Mouse (Mus musculus): ENCODE data around the gene Mrpl53.
A peak's percentile ranks its signal among the peaks of the same experiment; 100 is the strongest.

Gene Mrpl53

GRCm38 (mm10) chr6:83108762-83109668 is at the start of gene Mrpl53:
Gene Mrpl53, plus strand, starts transcription at chr6:83109040.
- DNase-seq (ENCODE audit: extremely low read depth, low read depth): no peak

GRCm38 (mm10) chr6:83065995-83066394 is 42.8 kb upstream of the Mrpl53 start:
- no peak for DNase-seq (ENCODE audit: extremely low read depth, low read depth)

GRCm38 (mm10) chr6:83066441-83066840 is 42.4 kb upstream of the Mrpl53 start:
- no peak for DNase-seq (ENCODE audit: extremely low read depth, low read depth)

DNA sequence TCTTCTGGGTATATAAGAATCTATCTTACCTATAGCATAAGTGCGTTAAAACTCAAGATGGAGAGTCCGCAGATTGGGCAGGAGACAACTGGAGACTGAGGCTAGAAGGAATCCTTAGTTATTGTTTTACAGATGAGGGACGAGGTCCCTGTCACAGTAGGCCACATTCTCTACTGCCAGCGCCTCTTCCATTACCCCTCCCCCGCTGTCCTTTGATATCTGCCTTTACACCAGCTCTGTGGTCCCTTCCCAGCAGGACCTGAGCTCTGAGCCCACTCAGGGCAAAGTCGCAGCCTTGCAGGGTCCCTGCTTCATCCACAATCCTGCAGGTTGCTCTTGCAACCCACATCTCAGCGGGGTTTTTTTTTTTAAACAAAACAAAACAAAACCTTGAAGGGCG is 40.6 kb upstream of the Mrpl53 start:
- no peak for DNase-seq (ENCODE audit: extremely low read depth, low read depth)

DNA sequence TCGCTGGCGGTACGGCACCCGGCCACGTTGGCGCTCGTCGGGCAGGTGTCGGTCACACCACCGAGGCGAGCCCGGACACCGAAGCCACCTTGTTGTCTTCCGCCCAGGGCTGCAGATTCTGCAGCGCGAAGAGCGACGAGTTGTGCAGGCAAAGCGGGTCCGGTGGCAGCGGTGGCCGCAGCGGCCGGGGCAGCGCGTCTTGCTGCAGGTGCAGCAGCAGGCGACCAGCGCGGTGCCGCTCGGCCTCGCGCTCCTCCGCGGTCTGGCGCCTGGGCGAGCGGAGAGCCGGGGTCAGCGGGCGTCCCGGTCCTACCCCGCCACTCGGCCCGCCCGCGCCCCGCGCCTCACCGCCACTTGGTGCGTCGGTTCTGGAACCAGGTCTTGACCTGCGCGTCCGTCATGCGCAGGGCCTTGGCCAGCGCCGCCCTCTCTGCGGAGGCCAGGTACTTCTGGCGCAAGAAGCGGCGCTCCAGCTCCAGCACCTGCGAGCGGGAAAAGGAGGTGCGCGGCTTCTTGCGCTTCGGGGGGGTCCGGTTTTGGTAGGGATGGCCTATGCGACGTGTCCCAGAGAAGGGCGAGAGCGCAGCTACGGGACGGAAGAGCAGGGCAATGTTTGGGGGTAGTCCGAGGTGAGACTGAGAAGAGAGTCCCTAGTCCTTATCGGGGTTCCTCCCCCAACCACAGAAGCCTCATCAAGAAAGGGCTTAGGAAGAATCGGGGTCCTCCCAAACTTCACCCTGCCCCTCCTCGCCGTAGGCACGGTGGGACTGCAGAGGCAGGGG is 39.9 kb upstream of the Mrpl53 start:
- DNase-seq (ENCODE audit: extremely low read depth, low read depth): no peak

- no peak for DNase-seq (ENCODE audit: extremely low read depth, low read depth)
These were observed 39.2 kb upstream of the Mrpl53 start for GRCm38 (mm10) chr6:83069488-83070246.

GRCm38 (mm10) chr6:83070247-83070310 is 38.8 kb upstream of the Mrpl53 start, which contains the start of gene Tlx2:
Gene Tlx2, minus strand, starts transcription at chr6:83070293.
- no peak for DNase-seq (ENCODE audit: extremely low read depth, low read depth)

DNA sequence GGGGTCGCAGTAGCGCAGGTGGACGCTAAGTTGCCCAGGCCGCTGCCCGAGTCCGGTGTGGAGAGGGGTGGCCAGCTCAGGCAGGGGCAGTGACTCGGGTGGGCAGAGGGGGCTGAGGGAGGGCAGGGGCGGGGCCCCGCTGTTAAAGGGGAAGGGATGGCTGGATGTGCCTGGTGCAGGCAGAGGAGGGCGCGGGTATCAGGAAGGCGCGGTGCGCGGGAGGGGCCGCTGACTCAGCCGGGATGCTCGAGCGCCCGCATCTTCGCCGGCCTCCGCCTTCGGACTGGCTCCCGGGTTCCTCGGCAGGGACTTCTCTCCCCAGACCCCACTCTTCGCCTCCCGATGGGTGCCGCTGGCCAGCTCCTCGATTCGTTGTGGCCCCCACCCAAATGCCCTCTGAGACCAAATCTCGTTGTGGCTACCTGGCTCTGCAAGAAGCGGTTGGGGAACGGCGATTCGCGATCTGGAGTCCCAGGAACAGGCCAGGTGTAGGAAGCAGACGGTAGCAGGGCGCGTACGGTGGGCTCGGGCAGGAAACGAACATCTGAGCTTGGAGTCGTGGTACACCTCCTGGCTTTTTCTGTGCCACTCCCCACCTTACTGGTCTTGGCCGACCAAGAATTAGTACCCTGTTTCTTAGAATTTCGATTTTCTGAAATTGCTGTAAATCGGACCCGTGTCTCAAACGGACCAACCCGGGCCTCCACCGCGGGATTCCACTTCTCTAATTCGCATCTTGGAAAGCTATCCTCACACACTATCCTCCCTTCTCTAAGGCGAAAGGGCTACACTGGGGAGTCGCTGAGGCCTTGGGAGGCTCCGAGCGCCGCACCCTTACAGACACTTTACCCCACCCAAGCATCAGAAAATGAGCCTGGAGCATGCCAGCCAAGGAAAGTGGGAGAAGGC is 38.3 kb upstream of the Mrpl53 start:
- no peak for DNase-seq (ENCODE audit: extremely low read depth, low read depth)

GRCm38 (mm10) chr6:83071220-83071619 is 37.6 kb upstream of the Mrpl53 start:
- DNase-seq (ENCODE audit: extremely low read depth, low read depth): no peak

DNA sequence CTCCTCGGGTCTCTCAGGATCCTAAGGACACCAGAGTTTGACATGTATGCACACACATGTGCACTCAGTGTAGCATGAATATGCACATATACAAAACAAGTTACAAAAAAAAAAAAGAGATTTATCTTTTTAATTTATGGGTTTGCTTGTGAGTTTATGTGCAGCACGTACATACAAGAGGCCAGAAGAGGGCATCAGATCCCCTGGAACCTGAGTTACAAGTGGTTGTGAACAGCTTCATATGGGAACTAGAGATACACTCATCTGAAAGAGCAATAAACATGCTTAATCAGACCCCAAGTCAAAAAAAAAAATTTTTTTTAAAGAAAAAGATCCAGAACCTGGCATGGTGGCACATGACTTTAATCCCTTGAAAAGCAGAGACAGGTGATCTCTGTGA is 33.9 kb upstream of the Mrpl53 start:
- no peak for DNase-seq (ENCODE audit: extremely low read depth, low read depth)

- peak; percentile 15 for DNase-seq (ENCODE audit: extremely low read depth, low read depth)
These were observed 31.1 kb upstream of the Mrpl53 start, which contains the start of gene Pcgf1 for GRCm38 (mm10) chr6:83077630-83078323. Gene Pcgf1, plus strand, starts transcription at chr6:83077869.

GRCm38 (mm10) chr6:83078324-83078858 is 30.4 kb upstream of the Mrpl53 start:
- peak; percentile 89 for DNase-seq (ENCODE audit: extremely low read depth, low read depth)

DNA sequence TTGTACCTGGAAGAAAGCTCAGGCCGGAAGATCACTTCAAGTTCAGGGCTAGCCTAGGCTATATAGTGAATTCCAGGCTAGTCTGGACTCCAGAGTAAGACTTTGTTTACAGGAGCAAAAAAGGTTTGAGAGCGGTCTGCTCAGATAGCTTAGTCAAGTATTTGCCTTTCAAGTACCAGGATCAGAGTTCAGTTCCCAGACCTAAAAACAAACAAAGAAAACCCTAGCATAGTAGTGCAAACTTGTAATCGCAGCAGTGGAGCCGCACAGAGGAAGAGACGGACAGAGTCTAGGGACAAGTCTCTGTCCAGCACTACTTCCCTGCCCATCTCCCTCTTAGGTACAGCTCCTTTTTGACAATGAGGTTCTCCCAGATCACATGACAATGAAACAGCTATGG is 28.6 kb upstream of the Mrpl53 start:
- DNase-seq (ENCODE audit: extremely low read depth, low read depth): no peak

DNA sequence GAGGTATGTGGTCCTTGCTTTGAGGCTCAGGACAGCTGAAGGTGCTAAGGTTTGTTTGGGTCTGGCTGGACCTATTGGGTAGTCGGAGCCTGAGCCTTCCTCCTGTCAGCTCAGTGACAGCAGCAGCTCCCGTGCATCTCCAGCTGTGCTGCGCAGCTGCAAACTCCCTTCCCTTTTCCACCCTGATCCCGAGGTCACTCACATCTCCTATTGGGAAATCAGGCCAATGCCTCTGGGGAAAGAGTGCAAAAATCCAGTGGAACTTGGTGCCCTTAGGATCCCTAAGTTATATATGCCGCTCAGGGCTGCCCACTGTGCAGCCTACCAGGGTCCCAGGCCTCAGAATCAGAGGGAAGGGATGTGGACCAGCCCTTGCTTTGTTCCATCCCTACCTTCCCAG is 25.3 kb upstream of the Mrpl53 start:
- DNase-seq (ENCODE audit: extremely low read depth, low read depth): no peak

DNA sequence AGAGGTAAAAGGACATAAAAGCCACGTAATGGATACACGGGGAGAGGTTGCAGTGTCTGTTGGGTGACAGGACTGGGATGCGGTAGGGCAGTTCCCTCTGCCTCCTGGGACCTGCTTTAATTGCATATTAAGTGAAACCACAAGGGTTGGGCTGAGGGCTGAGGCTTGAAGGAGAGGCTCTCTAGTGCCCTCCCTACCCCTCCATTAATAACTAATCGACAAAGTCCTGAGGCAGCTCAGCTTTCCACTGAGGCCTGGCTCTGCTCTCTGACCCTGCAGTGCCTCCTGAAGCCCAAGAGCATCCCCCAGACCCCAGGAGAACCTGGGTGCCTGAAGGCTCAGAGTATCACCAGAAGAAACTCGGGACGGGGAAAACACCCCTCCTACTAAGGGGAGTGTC is 24.4 kb upstream of the Mrpl53 start:
- DNase-seq (ENCODE audit: extremely low read depth, low read depth): no peak

DNA sequence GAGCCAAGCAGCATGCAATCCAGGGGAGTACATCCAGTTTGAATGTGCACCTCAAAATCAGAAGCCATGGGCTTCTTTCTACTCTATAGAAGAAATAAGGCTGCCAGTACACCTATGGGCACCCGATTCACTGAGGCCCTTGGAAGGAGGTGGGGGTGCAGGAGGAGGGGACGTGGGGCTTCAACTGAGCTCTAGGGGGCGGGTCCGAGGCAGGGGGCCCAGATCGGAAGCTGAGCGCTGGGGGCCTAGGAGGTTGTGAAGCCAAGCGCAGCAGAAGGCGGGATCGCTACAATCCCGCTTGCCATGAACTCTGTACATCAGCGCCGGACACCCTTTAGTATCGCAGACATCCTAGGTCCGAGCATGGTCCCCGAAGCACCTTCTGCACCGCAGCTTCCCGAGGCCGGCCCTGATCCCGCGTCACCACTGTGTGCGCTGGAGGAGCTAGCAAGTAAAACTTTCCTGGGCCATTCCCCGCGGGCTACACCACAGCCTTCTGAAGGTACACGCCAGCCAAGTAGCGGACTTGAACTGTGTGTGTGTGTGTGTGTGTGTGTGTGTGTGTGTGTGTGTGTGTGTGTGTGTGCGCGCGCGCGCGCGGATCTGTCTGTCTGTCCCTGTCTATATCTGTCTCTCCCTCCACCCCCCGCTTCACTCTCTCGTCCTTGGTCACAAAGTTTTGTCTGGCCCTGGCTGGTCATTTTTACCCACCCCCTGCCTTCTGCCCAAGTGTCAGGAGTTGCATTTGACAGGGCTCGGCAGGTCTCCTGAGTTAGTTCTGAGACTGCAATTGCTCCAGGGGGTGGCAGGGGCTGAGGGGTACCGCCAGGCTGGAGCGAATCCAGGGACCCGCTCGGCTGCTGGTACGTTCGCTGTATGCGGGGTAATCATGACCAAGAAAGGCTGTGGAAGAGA is 22.5 kb upstream of the Mrpl53 start, which contains the start of gene Lbx2:
Lbx2 (plus strand) TSS at position 247 of the 915 bp plus-strand sequence.
- no peak for DNase-seq (ENCODE audit: extremely low read depth, low read depth)

DNA sequence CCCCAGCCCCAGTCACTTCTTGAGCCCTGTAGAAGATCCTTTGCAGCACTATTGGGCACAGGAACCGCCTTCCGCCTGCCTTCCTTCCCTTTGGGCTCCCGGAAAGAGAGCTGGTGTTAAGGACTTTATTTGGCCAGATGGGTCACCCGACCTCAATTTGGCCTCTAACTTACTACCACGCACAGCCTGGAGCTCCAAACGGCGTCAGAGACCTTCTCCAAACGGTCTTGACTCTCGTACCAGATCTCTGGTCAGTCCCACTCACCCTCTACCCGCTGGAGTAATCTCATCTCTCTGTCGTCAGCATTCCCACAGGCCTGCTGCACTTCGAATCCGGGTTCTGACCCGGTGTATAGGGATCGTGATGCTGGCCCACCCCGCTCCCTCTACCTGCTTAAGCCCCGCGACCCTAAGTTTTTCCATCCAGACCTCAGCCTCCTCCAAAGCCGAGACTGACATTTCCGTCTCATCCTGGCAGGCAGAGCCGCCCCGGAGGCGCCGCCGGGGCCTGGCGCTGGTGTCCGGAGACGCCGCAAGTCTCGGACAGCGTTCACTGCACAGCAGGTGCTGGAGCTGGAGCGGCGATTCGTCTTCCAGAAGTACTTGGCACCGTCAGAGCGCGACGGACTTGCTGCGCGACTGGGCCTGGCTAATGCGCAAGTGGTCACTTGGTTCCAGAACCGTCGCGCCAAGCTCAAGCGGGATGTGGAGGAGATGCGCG is 21.5 kb upstream of the Mrpl53 start:
- DNase-seq (ENCODE audit: extremely low read depth, low read depth): no peak

DNA sequence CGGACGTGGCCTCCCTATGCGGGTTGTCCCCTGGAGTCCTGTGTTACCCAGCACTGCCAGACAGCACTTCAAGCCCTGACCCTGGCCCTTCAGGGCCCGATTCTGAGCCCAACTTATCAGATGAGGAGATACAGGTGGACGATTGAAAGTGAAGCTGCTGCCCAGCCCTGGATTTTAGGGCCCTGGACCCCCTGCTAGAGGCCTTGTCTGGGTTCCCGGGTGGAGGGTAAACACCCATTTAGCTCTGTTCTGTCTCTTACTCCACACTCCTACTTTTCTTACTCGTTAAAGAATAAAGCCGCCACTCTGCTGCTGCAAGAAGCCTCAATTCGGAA is 20.9 kb upstream of the Mrpl53 start:
- DNase-seq (ENCODE audit: extremely low read depth, low read depth): no peak

All from MEL-GATA-1-ER (cell line).